Mouse (Mus musculus) midbrain, postnatal 0 days (tissue): ENCODE measurements around the gene Fam189b. TPM values are rescaled to one million over a fixed set of nuclear protein-coding genes. Genes with fewer than 3 reads are reported as not detected.

Experiments
- ATAC-seq: fragments of 200-750 bp; cut with Nextera tagmentation; 2 replicates; pipeline ENCODE4 v1.8.0; 2017; ENCODE audit warnings: moderate number of reproducible peaks, mild to moderate bottlenecking, moderate TSS enrichment, moderate library complexity; ENCODE audit not compliant: low FRiP score
- DNase-seq: peaks from one replicate; pipeline ENCODE4 v3.0.0-alpha.2; 2015; ENCODE audit warnings: low spot score
- H3K27ac ChIP-seq: fragments of 300-500 bp; sonication (generic); 2 replicates; pipeline ENCODE4 v1.5.1; 2014; ENCODE audit warnings: low read depth, mild to moderate bottlenecking, low read length, mixed read lengths
- H3K27me3 ChIP-seq: fragments of 300-500 bp; sonication (generic); 2 replicates; pipeline ENCODE4 v1.6.1; 2014; ENCODE audit warnings: low read length, control low read depth, mixed read lengths; ENCODE audit not compliant: insufficient read depth
- H3K36me3 ChIP-seq: fragments of 300-500 bp; sonication (generic); 2 replicates; pipeline ENCODE4 v1.6.1; 2014; ENCODE audit warnings: low read length, control low read depth, mixed read lengths; ENCODE audit not compliant: insufficient read depth
- H3K4me1 ChIP-seq: fragments of 300-500 bp; sonication (generic); 2 replicates; pipeline ENCODE4 v1.6.1; 2014; ENCODE audit warnings: mild to moderate bottlenecking, control low read depth, antibody characterized with exemption, low read length, mixed read lengths; ENCODE audit not compliant: insufficient read depth
- H3K4me2 ChIP-seq: fragments of 300-500 bp; sonication (generic); 2 replicates; pipeline ENCODE4 v1.6.1; 2014; ENCODE audit warnings: low read depth, mild to moderate bottlenecking, low read length, mixed read lengths; ENCODE audit not compliant: poor library complexity, severe bottlenecking
- H3K4me3 ChIP-seq: fragments of 300-500 bp; sonication (generic); 2 replicates; pipeline ENCODE4 v1.5.1; 2014; ENCODE audit warnings: low read depth, mild to moderate bottlenecking, low read length, moderate library complexity
- H3K9ac ChIP-seq: fragments of 300-500 bp; sonication (generic); replicated peaks from 2 replicates; pipeline ENCODE4 v1.6.1; 2014; ENCODE audit warnings: mild to moderate bottlenecking, low read length, moderate library complexity, mixed read lengths; ENCODE audit not compliant: poor library complexity, severe bottlenecking
- H3K9me3 ChIP-seq: fragments of 300-500 bp; sonication (generic); 2 replicates; pipeline ENCODE4 v1.6.1; 2016; ENCODE audit warnings: low read length, control low read depth
- CTCF ChIP-seq: IDR thresholded peaks from 2 replicates; pipeline ENCODE4 v1.5.1; 2016; ENCODE audit warnings: antibody characterized with exemption, mild to moderate bottlenecking
- WGBS: fragments of 180-500 bp; shearing (Covaris S2); extraction: QIAGEN DNeasy Blood & Tissue Kit; methylation state at CpG from one replicate; pipeline ENCODE4 v1.1.7; 2014; 5-methylcytosine and 5-hydroxymethylcytosine counted together
- polyA plus RNA-seq: library from polyadenylated mRNA; unstranded; fragments of >200 nt; fragmentation: Nextera tagmentation; extraction: Ambion mirVana; gene quantifications from 2 replicates; pipeline ENCODE4 v1.2.1, GENCODE M21; 2015
- total RNA-seq: library from RNA; depleted of rRNA; stranded (reverse); fragments of >200 nt; gene quantifications from 2 replicates; pipeline ENCODE4 v1.2.3, GENCODE M21; 2014; rRNA removed

Gene Fam189b
- total RNA-seq = 12.7 and 22.2 TPM in 2 replicates
- 32.5 and 37.5 TPM in 2 replicates for polyA plus RNA-seq

DNA sequence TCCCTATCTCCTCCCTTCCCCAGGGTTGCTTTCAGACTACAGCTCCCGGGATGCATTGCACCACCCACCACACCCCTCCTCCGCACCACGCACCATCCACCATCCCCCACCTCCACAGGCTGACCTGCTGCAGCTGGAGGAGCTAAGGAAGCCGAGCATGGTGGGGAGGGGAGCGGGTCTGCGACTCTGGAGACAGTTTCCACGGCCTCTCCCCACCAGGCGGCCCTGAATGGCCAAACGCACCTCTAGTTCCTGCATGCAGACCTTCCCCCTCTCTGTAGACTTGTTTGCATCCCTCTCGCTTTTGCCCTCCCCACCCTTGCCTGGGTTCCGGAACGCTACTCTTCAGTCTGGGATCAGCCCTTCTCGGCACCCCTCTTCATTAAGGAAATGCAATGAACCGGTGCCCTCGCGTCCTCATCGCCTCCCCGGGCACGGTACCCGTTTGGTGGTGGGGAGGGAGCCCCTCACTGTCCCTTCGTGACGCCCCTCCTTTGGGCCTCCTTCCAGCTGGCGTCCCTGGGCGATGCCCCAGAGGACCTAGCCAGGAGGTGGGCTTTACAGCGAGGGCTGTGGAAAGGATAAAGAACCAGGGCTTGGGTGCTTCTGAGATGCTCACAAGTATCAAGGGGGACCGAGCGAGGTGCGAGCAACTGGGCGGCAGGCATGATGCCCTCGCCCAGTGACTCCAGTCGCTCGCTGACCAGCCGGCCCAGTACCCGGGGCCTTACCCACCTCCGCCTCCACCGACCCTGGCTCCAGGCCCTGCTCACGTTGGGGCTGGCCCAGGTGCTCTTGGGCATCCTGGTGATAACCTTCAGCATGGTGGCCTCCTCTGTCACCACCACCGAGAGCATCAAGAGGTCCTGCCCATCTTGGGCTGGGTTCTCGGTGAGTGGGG, at the start of gene Fam189b:
TSS of gene Fam189b (plus strand) at position 86 of the 901 bp plus-strand sequence.
- peak; percentile 92 for DNase-seq
- peak within 1 kb of the TSS; percentile 65 for H3K4me3 ChIP-seq
- 3% methylated on average over 39 of the region's 39 CpGs for WGBS
- peaks cover 13% of the 10 kb centered on the region for H3K4me1 ChIP-seq
- peak within 1 kb of the TSS; percentile 90 for H3K9ac ChIP-seq
- H3K27ac ChIP-seq = peak within 1 kb of the TSS; percentile 94
- peak; percentile 53 for TF ChIP-seq CTCF
- no peaks in the 10 kb centered on the region for H3K27me3 ChIP-seq
- ATAC-seq = peak; percentile 90
- H3K4me2 ChIP-seq = peak within 1 kb of the TSS; percentile 88
- H3K36me3 ChIP-seq = peaks cover 36% of the 10 kb centered on the region
- H3K9me3 ChIP-seq = no peaks in the 10 kb centered on the region

DNA sequence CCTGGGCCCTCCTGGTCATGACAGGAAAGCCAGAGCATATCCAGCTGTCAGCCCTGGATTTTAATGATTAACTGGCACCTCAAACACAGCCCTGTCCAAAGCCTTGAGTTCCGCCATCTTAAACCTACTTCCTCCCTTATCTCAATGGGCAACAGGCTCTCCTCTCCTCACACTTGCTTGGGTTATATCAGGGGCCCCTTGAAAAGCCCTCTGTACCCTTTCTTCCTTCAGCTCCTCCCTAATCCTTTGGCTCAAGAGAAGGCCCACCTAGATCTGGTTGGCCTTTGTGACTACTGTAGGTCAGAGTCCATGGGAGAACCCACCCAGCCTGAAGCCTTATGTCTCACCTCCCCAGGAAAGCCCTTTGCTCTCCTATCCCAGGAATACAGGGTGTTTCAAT, 49.2 kb upstream of the Fam189b start:
- ATAC-seq (no peak), DNase-seq (no peak)
- Histone ChIP-seq H3K4me1 (0 out of 2 replicates have a peak, but pooled peaks cover 2% of the 10 kb centered on the region), H3K9me3 (no peaks in the 10 kb centered on the region), H3K27me3 (no peaks in the 10 kb centered on the region), H3K4me2 (no peak overlapping the region), H3K36me3 (no peaks in the 10 kb centered on the region), H3K27ac (no peak overlapping the region), H3K9ac (no peak overlapping the region), H3K4me3 (no peak overlapping the region)
- no peak for TF ChIP-seq CTCF
- 89% methylated on average over 1 of the region's 1 CpGs for WGBS

DNA sequence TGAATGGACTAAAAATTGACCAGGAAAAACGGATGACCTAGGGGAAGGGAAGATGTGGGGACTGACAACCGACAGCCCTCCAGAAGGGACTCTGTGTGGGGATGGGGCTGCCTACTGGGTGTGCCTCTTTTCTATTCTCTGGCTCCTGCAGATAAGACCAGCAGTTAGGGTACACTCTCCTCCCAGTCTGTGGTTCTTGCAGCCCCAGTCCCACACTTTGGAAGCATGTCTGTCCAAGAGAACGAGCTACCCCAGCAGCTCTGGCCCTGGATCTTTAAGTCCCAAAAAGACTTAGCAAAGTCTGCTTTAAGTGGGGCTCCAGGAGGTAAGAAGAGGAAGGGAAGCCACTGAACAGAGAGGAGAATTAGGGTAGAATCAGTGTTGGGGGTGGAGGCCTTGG, 47.0 kb upstream of the Fam189b start, which contains the start of gene Pklr:
TSS of gene Pklr (plus strand) at position 185 of the 400 bp plus-strand sequence.
- H3K27me3 ChIP-seq = no peaks in the 10 kb centered on the region
- DNase-seq = no peak
- H3K9me3 ChIP-seq = no peaks in the 10 kb centered on the region
- ATAC-seq = no peak
- H3K27ac ChIP-seq = no peak within 1 kb of the TSS
- no peak within 1 kb of the TSS for H3K4me3 ChIP-seq
- no peak for TF ChIP-seq CTCF
- no peaks in the 10 kb centered on the region for H3K36me3 ChIP-seq
- no peak within 1 kb of the TSS for H3K9ac ChIP-seq
- 0 out of 2 replicates have a peak, but pooled peaks cover 2% of the 10 kb centered on the region for H3K4me1 ChIP-seq
- no peak within 1 kb of the TSS for H3K4me2 ChIP-seq
- 58% methylated on average over 3 of the region's 3 CpGs for WGBS

DNA sequence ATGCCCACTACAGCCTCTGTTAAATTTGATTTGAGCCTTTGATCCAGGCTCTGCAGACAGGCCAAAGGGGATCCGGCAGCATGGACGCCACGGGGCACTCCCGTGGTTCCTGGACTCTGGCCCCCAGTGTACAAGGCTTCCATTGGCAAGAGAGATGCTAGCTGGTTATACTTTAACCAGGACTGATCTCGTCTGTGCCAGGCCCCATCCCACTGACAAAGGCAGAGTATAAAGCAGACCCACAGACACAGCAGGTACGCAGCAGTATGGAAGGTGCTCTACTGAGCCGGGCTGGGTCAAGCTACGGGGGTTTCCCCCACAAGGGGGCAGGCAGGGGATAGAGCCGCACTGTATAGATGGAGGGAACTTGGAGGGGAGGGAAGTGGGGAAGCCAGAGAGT, 46.6 kb upstream of the Fam189b start:
- H3K9me3 ChIP-seq = no peaks in the 10 kb centered on the region
- H3K9ac ChIP-seq = no peak overlapping the region
- WGBS = 51% methylated on average over 9 of the region's 9 CpGs
- peak; percentile 18; the same call in 1 of the 2 replicates for TF ChIP-seq CTCF
- H3K4me2 ChIP-seq = no peak overlapping the region
- ATAC-seq = no peak
- no peaks in the 10 kb centered on the region for H3K36me3 ChIP-seq
- DNase-seq = no peak
- H3K4me3 ChIP-seq = no peak overlapping the region
- H3K27ac ChIP-seq = no peak overlapping the region
- H3K4me1 ChIP-seq = 0 out of 2 replicates have a peak, but pooled peaks cover 2% of the 10 kb centered on the region
- H3K27me3 ChIP-seq = no peaks in the 10 kb centered on the region

DNA sequence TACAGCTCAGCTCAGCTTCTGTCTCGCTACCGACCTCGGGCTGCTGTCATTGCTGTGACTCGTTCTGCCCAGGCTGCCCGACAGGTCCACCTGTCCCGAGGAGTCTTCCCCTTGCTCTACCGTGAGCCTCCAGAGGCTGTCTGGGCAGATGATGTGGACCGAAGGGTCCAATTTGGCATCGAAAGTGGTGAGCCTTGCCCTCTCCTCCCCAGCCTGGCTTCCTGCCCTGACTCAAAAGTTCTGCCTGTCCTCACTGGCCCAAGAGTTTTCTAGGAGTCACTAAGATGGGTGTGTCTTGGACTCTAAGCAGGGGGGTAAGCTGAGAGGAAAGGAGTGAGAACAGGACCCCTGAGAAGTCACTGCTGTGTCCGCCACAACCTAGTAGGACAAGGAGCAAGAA, 38.1 kb upstream of the Fam189b start:
- DNase-seq (no peak), ATAC-seq (no peak)
- H3K27me3 ChIP-seq = no peaks in the 10 kb centered on the region
- H3K9me3 ChIP-seq = no peaks in the 10 kb centered on the region
- no peak overlapping the region for H3K4me2 ChIP-seq
- H3K4me1 ChIP-seq = no peaks in the 10 kb centered on the region
- no peak overlapping the region for H3K9ac ChIP-seq
- H3K4me3 ChIP-seq = no peak overlapping the region
- TF ChIP-seq CTCF = no peak
- WGBS = 85% methylated on average over 10 of the region's 10 CpGs
- no peak overlapping the region for H3K27ac ChIP-seq
- H3K36me3 ChIP-seq = no peaks in the 10 kb centered on the region

DNA sequence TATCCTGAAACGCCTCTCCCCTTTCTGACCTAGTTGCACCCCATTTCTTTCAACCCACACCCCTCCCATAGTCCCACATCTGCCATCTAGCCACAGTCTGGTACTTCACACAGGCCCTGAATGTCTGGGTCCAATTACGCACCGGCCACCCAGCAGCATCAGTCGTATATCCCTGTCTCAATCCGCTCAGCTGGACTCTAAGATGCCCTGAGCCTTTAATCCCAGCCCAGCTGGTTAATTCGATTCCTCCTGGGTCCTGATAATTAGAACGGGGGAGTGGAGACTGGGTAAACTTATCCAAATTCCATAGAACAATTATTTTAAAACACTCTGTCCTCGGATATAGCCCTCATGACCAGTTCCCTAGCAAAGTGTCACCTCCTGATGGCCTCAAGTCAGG, 37.4 kb upstream of the Fam189b start:
- H3K4me2 ChIP-seq = no peak overlapping the region
- H3K4me1 ChIP-seq = no peaks in the 10 kb centered on the region
- DNase-seq (no peak), ATAC-seq (no peak)
- H3K36me3 ChIP-seq = peaks cover 4% of the 10 kb centered on the region
- H3K9ac ChIP-seq = no peak overlapping the region
- TF ChIP-seq CTCF = no peak
- no peak overlapping the region for H3K27ac ChIP-seq
- H3K4me3 ChIP-seq = no peak overlapping the region
- H3K9me3 ChIP-seq = no peaks in the 10 kb centered on the region
- 24% methylated on average over 8 of the region's 8 CpGs for whole genome bisulfite sequencing
- no peaks in the 10 kb centered on the region for H3K27me3 ChIP-seq
